Mouse (Mus musculus) ES-Bruce4 (cell line): ENCODE data around the gene Pacs2. TPM values are rescaled to one million over a fixed set of nuclear protein-coding genes. Genes with fewer than 3 reads are reported as not detected.

Source experiments
- H3K27ac ChIP-seq: 2 replicates; pipeline ENCODE4 v1.5.1; 2012; ENCODE audit warnings: low read length, inconsistent platforms; ENCODE audit not compliant: insufficient read depth
- H3K27me3 ChIP-seq: 2 replicates; pipeline ENCODE4 v1.6.1; 2012; ENCODE audit warnings: mild to moderate bottlenecking, low read length, inconsistent platforms; ENCODE audit not compliant: control insufficient read depth, poor library complexity, insufficient read depth, severe bottlenecking
- H3K36me3 ChIP-seq: 2 replicates; pipeline ENCODE4 v1.6.1; 2012; ENCODE audit warnings: inconsistent platforms, mild to moderate bottlenecking, low read length, moderate library complexity; ENCODE audit not compliant: control insufficient read depth, poor library complexity, insufficient read depth, severe bottlenecking
- H3K4me1 ChIP-seq: one replicate; pipeline ENCODE4 v1.8.1; 2011; ENCODE audit warnings: low read length; ENCODE audit not compliant: control insufficient read depth, insufficient read depth
- H3K4me3 ChIP-seq: 2 replicates; pipeline ENCODE4 v1.5.1; 2011; ENCODE audit warnings: low read depth, mild to moderate bottlenecking, low read length
- H3K9ac ChIP-seq: 2 replicates; pipeline ENCODE4 v1.6.1; 2012; ENCODE audit warnings: low read depth, mild to moderate bottlenecking, inconsistent platforms; ENCODE audit not compliant: poor library complexity, severe bottlenecking
- H3K9me3 ChIP-seq: replicated peaks from 2 replicates; pipeline ENCODE4 v1.6.1; 2012; ENCODE audit warnings: mild to moderate bottlenecking, low read length, inconsistent platforms; ENCODE audit not compliant: control insufficient read depth, poor library complexity, insufficient read depth, severe bottlenecking
- CTCF ChIP-seq: IDR thresholded peaks from one replicate; pipeline ENCODE4 v1.8.1; 2011; ENCODE audit warnings: low read depth, low read length
- EP300 ChIP-seq: IDR thresholded peaks from 2 replicates; pipeline ENCODE4 v1.6.1; 2011; ENCODE audit warnings: low read depth, low read length; ENCODE audit not compliant: insufficient read depth
- POLR2A ChIP-seq: IDR thresholded peaks from one replicate; pipeline ENCODE4 v1.8.1; 2011; ENCODE audit warnings: low read length; ENCODE audit not compliant: insufficient read depth
- polyA plus RNA-seq: library from polyadenylated mRNA; stranded (reverse); fragments of >200 nt; gene quantifications from 2 replicates; pipeline ENCODE4 v1.2.4, GENCODE M21; 2011; ENCODE audit warnings: low read depth; ENCODE audit not compliant: missing spikeins, insufficient read depth, insufficient read length

The Pacs2 gene
- polyA plus RNA-seq, 1 experiment, result 23.8 TPM

DNA sequence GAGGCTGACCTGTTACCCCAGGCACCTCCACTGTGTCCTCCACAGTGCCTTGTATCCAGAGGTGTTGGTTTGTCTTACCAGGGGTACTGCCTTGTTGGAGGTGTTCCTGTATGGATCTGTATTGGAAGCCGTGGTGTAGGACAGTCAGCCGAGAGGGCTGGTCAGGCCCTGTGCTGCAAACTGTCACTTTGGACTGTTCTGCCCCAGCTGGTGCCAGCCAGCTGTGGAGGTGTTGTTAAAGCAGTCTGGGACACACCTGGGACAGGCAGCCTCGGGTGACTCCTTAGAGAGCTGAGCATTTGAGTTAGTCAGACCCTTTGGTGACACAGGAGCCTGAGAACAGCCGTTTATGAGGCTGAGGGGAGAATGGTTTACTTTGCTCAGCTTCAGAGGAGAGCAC, 15.7 kb downstream of the Pacs2 start:
- Histone ChIP-seq H3K4me1 (no peaks in the 10 kb centered on the region), H3K9me3 (no peaks in the 10 kb centered on the region), H3K27ac (no peak overlapping the region), H3K27me3 (no peaks in the 10 kb centered on the region), H3K9ac (no peak overlapping the region), H3K36me3 (no peaks in the 10 kb centered on the region), H3K4me3 (no peak overlapping the region)
- TF ChIP-seq CTCF, result no peak
- no peak for TF ChIP-seq EP300
- TF ChIP-seq POLR2A, result no peak

DNA sequence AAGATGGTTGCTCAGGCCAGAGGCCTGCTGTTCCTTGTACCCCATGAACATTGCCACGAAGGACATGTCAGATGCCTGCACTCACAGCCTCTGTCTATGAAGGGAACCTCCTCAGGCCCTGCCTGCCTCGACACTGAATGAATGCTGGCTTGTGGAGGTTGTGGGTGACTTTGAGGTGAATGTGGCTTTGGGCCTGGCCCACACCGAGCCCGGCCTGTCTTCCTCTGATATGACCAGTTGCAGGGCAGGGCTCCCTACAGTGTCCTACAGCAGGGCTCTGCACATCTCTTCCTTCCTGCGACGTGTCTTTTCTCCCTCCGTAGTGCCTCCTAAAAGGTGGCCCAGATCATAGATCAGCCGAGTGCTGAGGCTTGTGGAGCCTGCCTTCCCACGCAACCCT, 16.7 kb downstream of the Pacs2 start:
- H3K9ac ChIP-seq, result no peak overlapping the region
- H3K36me3 ChIP-seq, result no peaks in the 10 kb centered on the region
- no peaks in the 10 kb centered on the region for H3K4me1 ChIP-seq
- no peaks in the 10 kb centered on the region for H3K27me3 ChIP-seq
- H3K4me3 ChIP-seq, result no peak overlapping the region
- H3K27ac ChIP-seq, result no peak overlapping the region
- TF ChIP-seq POLR2A (no peak), CTCF (no peak), EP300 (no peak)
- no peaks in the 10 kb centered on the region for H3K9me3 ChIP-seq

DNA sequence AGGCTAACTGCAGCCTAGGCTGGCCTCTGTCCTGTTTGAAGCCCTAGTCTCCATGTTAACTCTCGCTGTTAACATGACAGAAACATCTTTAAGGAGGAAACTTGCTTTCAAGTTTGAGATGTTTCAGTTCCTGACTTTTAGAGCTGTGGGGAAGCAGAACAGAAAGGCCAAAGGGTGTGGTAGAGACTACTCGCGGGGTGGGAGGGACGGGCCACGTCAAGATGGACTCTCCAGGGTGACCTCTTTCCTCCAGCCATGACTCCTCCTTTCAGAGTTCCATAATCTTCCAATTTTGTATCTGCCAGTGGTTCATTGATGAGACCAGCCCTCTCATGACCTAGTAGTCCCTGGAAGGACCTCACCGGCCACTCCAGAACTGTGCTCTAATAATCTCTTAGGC, 17.1 kb downstream of the Pacs2 start:
- TF ChIP-seq POLR2A (no peak), EP300 (no peak), CTCF (no peak)
- Histone ChIP-seq H3K9me3 (no peaks in the 10 kb centered on the region), H3K36me3 (no peaks in the 10 kb centered on the region), H3K4me1 (no peaks in the 10 kb centered on the region), H3K27ac (no peak overlapping the region), H3K9ac (no peak overlapping the region), H3K4me3 (no peak overlapping the region), H3K27me3 (no peaks in the 10 kb centered on the region)

DNA sequence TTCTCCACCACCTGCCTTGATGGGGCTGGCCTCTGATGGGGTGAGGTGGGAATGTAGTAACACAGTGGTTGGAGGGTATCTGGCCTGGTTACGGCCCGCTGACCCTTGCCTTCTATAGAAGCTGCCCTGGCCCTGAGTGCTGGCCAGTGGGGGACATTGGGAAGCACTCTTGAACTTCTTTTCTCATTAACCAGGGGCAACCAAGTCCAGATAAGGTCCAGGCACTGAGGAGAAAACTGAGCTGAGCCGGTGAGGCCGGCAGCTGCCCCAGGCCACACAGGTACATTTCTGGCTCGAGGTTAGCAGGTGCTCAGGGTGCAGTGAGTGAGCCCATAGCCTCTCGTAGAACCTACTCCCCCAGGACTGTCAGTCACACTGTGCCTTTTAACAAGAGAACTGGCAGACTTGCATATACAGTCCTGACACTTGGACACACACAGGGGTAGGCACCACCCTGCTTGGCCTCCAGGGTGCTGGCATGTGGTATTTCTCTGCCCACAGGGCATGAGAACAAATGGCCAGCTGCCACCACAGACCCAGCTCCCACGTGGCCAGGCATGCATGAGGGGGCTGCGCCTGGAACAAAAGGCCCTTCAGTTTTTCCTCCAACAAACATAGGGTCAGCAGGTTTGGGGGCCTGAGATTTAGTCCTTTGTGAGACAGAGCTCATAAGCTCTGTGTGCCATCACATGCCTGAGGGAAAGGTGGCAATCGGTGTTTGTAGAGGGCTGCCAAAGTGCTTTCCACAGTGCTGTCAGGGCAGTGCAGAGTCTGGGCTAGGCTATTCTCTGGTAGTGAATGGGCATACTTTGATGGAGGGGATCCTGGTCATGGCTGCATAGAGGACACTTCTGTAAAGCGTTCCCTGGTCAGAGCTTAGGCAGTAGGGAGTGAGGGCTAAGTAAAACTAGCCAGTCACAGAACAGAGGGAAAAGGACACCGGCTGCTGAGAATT, 18.3 kb downstream of the Pacs2 start:
- H3K9me3 ChIP-seq, result no peaks in the 10 kb centered on the region
- no peak overlapping the region for H3K9ac ChIP-seq
- no peak overlapping the region for H3K27ac ChIP-seq
- H3K36me3 ChIP-seq, result no peaks in the 10 kb centered on the region
- no peaks in the 10 kb centered on the region for H3K4me1 ChIP-seq
- H3K27me3 ChIP-seq, result no peaks in the 10 kb centered on the region
- no peak overlapping the region for H3K4me3 ChIP-seq
- TF ChIP-seq EP300 (no peak), POLR2A (no peak), CTCF (no peak)

DNA sequence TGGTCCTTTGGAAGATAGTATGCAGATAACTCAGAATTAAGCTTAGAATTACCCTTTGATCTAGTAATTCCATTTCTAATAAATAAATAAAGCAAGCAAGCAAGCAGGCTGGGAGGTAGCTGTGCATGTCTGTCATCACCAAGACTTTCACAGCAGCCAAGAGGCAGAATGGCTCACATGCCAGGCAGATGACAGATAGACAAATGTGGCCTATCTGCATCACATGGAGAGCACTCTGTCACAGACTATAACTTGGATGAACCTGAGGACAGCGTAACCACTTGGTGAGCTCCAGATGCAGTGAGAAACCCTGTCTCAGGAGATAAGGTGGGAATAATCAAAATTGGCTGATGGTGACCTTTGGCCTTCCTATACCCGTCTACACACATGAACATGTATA, 20.8 kb downstream of the Pacs2 start:
- H3K4me1 ChIP-seq, result no peaks in the 10 kb centered on the region
- no peaks in the 10 kb centered on the region for H3K9me3 ChIP-seq
- TF ChIP-seq CTCF, result no peak
- no peak for TF ChIP-seq POLR2A
- H3K36me3 ChIP-seq, result no peaks in the 10 kb centered on the region
- H3K4me3 ChIP-seq, result no peak overlapping the region
- H3K27me3 ChIP-seq, result no peaks in the 10 kb centered on the region
- no peak overlapping the region for H3K9ac ChIP-seq
- no peak overlapping the region for H3K27ac ChIP-seq

DNA sequence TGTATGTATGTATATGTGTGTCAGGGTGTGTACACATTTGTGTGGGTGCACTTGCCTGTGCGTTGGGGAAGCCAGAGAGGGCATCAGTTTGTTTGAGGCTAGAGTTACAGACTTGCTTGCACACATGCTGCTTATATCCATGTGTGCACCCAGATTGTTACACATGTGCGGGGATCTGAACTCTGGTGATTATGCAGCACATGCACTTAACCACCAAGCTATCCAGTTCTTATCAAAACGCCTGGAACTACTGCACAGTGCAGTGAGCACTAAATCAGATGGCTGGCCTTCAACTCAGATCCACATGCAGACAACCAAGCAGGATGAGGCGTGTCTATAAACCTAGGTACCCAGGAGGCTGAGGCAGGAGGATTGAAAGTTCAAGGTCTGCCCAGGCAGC, 22.7 kb downstream of the Pacs2 start:
- H3K27me3 ChIP-seq, result no peaks in the 10 kb centered on the region
- H3K9me3 ChIP-seq, result no peaks in the 10 kb centered on the region
- no peak overlapping the region for H3K4me3 ChIP-seq
- H3K36me3 ChIP-seq, result no peaks in the 10 kb centered on the region
- H3K9ac ChIP-seq, result no peak overlapping the region
- no peak overlapping the region for H3K27ac ChIP-seq
- no peak for TF ChIP-seq EP300
- no peak for TF ChIP-seq CTCF
- TF ChIP-seq POLR2A, result no peak
- no peaks in the 10 kb centered on the region for H3K4me1 ChIP-seq
